Mouse (Mus musculus) lung, embryonic 15.5 days (tissue): ENCODE data around the gene Cycs. TPM values are rescaled to one million over a fixed set of nuclear protein-coding genes. Genes with fewer than 3 reads are reported as not detected.

ENCODE experiments used
- ATAC-seq: fragments of 200-750 bp; cut with Nextera tagmentation; 2 replicates; pipeline ENCODE4 v1.8.0; 2017; ENCODE audit warnings: moderate number of reproducible peaks, borderline replicate concordance; ENCODE audit not compliant: low FRiP score, low TSS enrichment; ENCODE audit errors: extremely low read depth
- H3K27ac ChIP-seq: fragments of 300-500 bp; sonication (generic); 2 replicates; pipeline ENCODE4 v1.5.1; 2015; ENCODE audit warnings: moderate library complexity, mild to moderate bottlenecking, inconsistent platforms
- H3K27me3 ChIP-seq: fragments of 300-500 bp; sonication (generic); 2 replicates; pipeline ENCODE4 v1.6.1; 2015; ENCODE audit warnings: inconsistent platforms
- H3K36me3 ChIP-seq: fragments of 300-500 bp; sonication (generic); 2 replicates; pipeline ENCODE4 v1.6.1; 2015; ENCODE audit warnings: inconsistent platforms
- H3K4me1 ChIP-seq: fragments of 300-500 bp; sonication (generic); 2 replicates; pipeline ENCODE4 v1.6.1; 2015; ENCODE audit warnings: inconsistent platforms
- H3K4me2 ChIP-seq: fragments of 300-500 bp; sonication (generic); 2 replicates; pipeline ENCODE4 v1.6.1; 2015; ENCODE audit warnings: inconsistent platforms, mild to moderate bottlenecking, moderate library complexity
- H3K4me3 ChIP-seq: fragments of 300-500 bp; sonication (generic); 2 replicates; pipeline ENCODE4 v1.5.1; 2015; ENCODE audit warnings: mild to moderate bottlenecking, inconsistent platforms
- H3K9ac ChIP-seq: fragments of 300-500 bp; sonication (generic); 2 replicates; pipeline ENCODE4 v1.6.1; 2015; ENCODE audit warnings: inconsistent platforms
- H3K9me3 ChIP-seq: fragments of 300-500 bp; sonication (generic); 2 replicates; pipeline ENCODE4 v1.6.1; 2016; ENCODE audit warnings: inconsistent platforms
- WGBS: fragments of 180-500 bp; shearing (Covaris S2); methylation state at CpG from one replicate; pipeline ENCODE4 v1.1.7; 2015; 5-methylcytosine and 5-hydroxymethylcytosine counted together
- microRNA-seq: library from miRNA; unstranded; fragments of <30 nt; microRNA quantifications from one replicate; pipeline ENCODE4, GENCODE M21; 2016
- polyA plus RNA-seq: library from polyadenylated mRNA; unstranded; fragments of >200 nt; fragmentation: Nextera tagmentation; extraction: Ambion mirVana; gene quantifications from 2 replicates; pipeline ENCODE4 v1.2.1, GENCODE M21; 2015

Gene Cycs
- polyA plus RNA-seq, 1 experiment from 2014 or later: 55.5 TPM

GRCm38 (mm10) chr6:50521532-50522135, 44.7 kb downstream of the Cycs start:
- H3K36me3 ChIP-seq: no peaks in the 10 kb centered on the region
- no peak overlapping the region for H3K4me3 ChIP-seq
- 72% methylated on average over 7 of the region's 7 CpGs for WGBS
- no peaks in the 10 kb centered on the region for H3K27me3 ChIP-seq
- H3K9me3 ChIP-seq: no peaks in the 10 kb centered on the region
- no peak overlapping the region for H3K9ac ChIP-seq
- no peaks in the 10 kb centered on the region for H3K4me1 ChIP-seq
- H3K27ac ChIP-seq: no peak overlapping the region
- no peak overlapping the region for H3K4me2 ChIP-seq
- ATAC-seq: no peak

- Histone ChIP-seq H3K27ac (no peak overlapping the region), H3K36me3 (no peaks in the 10 kb centered on the region), H3K4me3 (no peak overlapping the region), H3K4me1 (no peaks in the 10 kb centered on the region), H3K9me3 (no peaks in the 10 kb centered on the region), H3K27me3 (no peaks in the 10 kb centered on the region), H3K9ac (no peak overlapping the region), H3K4me2 (no peak overlapping the region)
- ATAC-seq: no peak
- WGBS: 65% methylated on average over 5 of the region's 5 CpGs
Observed at GRCm38 (mm10) chr6:50520139-50520538, 46.2 kb downstream of the Cycs start.

- WGBS: 87% methylated on average over 5 of the region's 5 CpGs
Observed at GRCm38 (mm10) chr6:50518371-50518770, 48.0 kb downstream of the Cycs start.

More at GRCm38 (mm10) chr6:50518371-50518770, 48.0 kb downstream of the Cycs start:
- no peak overlapping the region for H3K4me3 ChIP-seq
- no peak overlapping the region for H3K4me2 ChIP-seq
- ATAC-seq: no peak
- no peaks in the 10 kb centered on the region for H3K36me3 ChIP-seq
- no peaks in the 10 kb centered on the region for H3K27me3 ChIP-seq
- H3K4me1 ChIP-seq: no peaks in the 10 kb centered on the region
- H3K27ac ChIP-seq: no peak overlapping the region
- H3K9me3 ChIP-seq: no peaks in the 10 kb centered on the region
- H3K9ac ChIP-seq: no peak overlapping the region

Small RNA genes lying within 50 kb of the gene (microRNA-seq; reads per million reads assigned to microRNA genes)
- not detected for gene Mir6371

Other genes with a start within 250 kb of the Cycs start
- 4.5 and 5.0 TPM in 2 replicates for gene Osbpl3, start 110.3 kb downstream of the Cycs start, polyA plus RNA-seq
- 0.40 and 0.41 TPM in 2 replicates for gene 4921507P07Rik, start 30.1 kb upstream of the Cycs start, polyA plus RNA-seq
- not detected in 2 replicates for gene Npvf, start 87.9 kb upstream of the Cycs start, polyA plus RNA-seq